Mouse (Mus musculus): ENCODE measurements around the gene Rabgap1l.

DNA sequence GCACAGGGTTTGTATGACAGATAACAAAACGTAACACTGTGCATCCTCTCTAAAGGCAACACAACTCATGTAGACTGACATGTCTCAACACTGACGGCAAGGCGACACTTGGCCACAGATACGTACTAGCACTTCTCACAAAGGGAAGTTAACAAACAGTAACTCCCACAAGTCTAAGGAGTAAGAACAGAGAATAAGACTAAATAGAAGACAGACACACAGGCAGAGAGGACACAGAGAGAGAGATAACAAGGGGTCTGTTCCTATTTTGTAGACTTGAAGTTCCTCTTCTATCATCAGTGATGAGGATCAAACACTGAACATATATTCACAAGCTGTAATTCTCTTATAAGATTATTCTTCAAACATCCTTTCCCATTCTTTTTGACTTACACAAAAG is 216.9 kb downstream of the Rabgap1l start:
- TF ChIP-seq POLR2A (IDR thresholded peaks at IDR 0.05; ENCODE audit: control insufficient read depth, extremely low read depth, insufficient read depth, low read length, poor library complexity) (no peak), CTCF (IDR thresholded peaks at IDR 0.05; ENCODE audit: borderline replicate concordance, control insufficient read depth, extremely low read depth, insufficient read depth, low read length, poor library complexity) (no peak)

Measured in thymus, adult 2 months (tissue).